Mouse (Mus musculus): ENCODE results near the gene Ankrd10. TPM values are rescaled to one million over a fixed set of nuclear protein-coding genes. Genes with fewer than 3 reads are reported as not detected.

Ankrd10 gene
- total and polyA plus RNA-seq, 2 experiments from 2014 or later, result 66.2 to 127 TPM

DNA sequence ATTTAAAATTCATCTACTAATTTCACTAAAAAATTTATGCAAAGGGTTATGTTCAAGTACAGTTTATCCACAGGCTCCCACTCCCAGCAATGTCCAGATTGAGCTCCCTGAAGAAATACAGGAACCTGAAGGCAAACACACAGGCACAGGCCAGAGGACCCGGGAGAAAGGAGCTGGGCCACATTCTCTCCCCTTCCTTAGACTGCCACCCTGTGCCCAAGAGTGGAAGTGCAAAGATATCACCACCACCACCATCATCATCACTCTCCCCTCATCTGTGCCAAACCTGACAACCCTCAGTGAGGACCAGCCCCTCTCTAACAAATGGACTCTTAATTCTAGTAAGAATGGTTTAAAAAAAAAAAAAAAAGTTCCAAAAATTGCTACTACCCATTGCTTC is 19.3 kb downstream of the Ankrd10 start:
- no peaks in the 10 kb centered on the region for H3K4me1 ChIP-seq (ENCODE audit: insufficient read depth, low read length)
- DNase-seq (ENCODE audit: low spot score) (peak; percentile 59), ATAC-seq (peak; percentile 69)
- H3K9ac ChIP-seq (replicated peaks; ENCODE audit: low read length), result no peak overlapping the region
- H3K36me3 ChIP-seq (ENCODE audit: insufficient read depth, low read length), result peaks cover 42% of the 10 kb centered on the region
- H3K4me2 ChIP-seq (ENCODE audit: low read depth, low read length), result no peak overlapping the region
- H3K27ac ChIP-seq, result no peak overlapping the region
- H3K4me3 ChIP-seq (ENCODE audit: low read length), result no peak overlapping the region
- peak; percentile 86 for TF ChIP-seq CTCF (IDR thresholded peaks at IDR 0.05; ENCODE audit: low read depth)
- WGBS, result 4% methylated on average over 1 of the region's 1 CpGs
- H3K9me3 ChIP-seq (ENCODE audit: low read length), result no peaks in the 10 kb centered on the region
- no peaks in the 10 kb centered on the region for H3K27me3 ChIP-seq (ENCODE audit: insufficient read depth, low read length)

DNA sequence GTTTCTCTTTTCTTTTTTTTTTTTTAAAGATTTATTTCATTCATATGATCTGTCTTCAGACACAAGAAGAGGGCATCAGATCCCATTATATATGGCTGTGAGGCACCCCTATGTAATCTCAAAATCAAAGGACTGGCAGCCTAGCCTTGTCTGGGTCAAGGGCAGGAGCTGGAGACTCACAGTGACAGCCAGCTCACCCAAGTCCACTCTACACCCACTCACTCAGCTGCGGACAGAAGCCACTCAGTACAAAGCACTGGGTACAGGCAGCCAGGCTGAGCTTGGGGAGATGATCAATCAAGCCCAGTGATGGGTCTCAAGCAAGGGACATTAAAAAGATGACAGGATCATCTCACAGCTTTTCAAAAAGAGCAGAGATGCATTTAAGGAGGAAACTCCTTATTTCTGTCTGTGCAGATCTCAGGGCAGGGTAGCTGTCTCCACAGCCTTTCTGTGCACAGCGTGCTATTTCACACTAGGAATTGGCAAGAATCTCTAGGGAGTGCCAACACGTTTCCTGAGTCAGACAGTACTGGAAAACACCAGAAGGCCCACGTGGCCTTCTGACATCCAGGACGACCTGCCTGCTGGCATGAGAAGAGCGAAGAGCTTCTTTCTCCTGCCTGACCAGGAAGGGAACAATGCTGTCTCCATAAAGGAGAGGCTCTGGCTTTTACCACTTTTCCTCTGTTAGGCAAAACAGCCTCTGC is 21.3 kb downstream of the Ankrd10 start:
- H3K27me3 ChIP-seq (ENCODE audit: insufficient read depth, low read length), result no peaks in the 10 kb centered on the region
- H3K36me3 ChIP-seq (ENCODE audit: insufficient read depth, low read length), result peaks cover 39% of the 10 kb centered on the region
- H3K9ac ChIP-seq (replicated peaks; ENCODE audit: low read length), result no peak overlapping the region
- H3K4me3 ChIP-seq (ENCODE audit: low read length), result no peak overlapping the region
- no peaks in the 10 kb centered on the region for H3K9me3 ChIP-seq (ENCODE audit: low read length)
- DNase-seq (ENCODE audit: low spot score) (no peak), ATAC-seq (no peak)
- no peak overlapping the region for H3K4me2 ChIP-seq (ENCODE audit: low read depth, low read length)
- 65% methylated on average over 6 of the region's 6 CpGs for whole genome bisulfite sequencing
- no peak for TF ChIP-seq CTCF (IDR thresholded peaks at IDR 0.05; ENCODE audit: low read depth)
- no peaks in the 10 kb centered on the region for H3K4me1 ChIP-seq (ENCODE audit: insufficient read depth, low read length)
- H3K27ac ChIP-seq, result no peak overlapping the region

DNA sequence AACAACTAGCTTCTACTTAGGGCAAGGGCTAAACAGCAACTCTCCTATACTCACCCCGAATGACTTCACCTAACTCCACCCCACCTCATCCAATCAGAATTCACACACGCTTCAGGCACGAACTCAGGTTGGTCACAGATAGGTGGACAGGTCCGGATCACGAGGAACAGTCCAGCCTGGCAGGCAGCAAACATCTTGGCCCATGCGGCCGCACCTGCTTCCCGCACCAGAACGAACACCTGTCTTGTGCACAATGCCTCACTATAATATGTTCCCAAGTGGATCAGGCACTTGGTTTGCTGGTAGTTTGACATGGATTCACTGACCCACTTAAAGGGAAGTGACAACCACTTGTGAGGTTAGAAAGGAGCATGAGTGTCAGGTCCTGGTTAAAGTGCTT is 26.7 kb downstream of the Ankrd10 start:
- Histone ChIP-seq H3K27ac (no peak overlapping the region), H3K4me3 (ENCODE audit: low read length) (no peak overlapping the region), H3K4me1 (ENCODE audit: insufficient read depth, low read length) (no peaks in the 10 kb centered on the region), H3K27me3 (ENCODE audit: insufficient read depth, low read length) (no peaks in the 10 kb centered on the region), H3K36me3 (ENCODE audit: insufficient read depth, low read length) (peaks cover 23% of the 10 kb centered on the region), H3K4me2 (ENCODE audit: low read depth, low read length) (no peak overlapping the region), H3K9me3 (ENCODE audit: low read length) (no peaks in the 10 kb centered on the region), H3K9ac (replicated peaks; ENCODE audit: low read length) (no peak overlapping the region)
- 96% methylated on average over 9 of the region's 9 CpGs for WGBS
- DNase-seq (ENCODE audit: low spot score) (no peak), ATAC-seq (no peak)
- TF ChIP-seq CTCF (IDR thresholded peaks at IDR 0.05; ENCODE audit: low read depth), result no peak

DNA sequence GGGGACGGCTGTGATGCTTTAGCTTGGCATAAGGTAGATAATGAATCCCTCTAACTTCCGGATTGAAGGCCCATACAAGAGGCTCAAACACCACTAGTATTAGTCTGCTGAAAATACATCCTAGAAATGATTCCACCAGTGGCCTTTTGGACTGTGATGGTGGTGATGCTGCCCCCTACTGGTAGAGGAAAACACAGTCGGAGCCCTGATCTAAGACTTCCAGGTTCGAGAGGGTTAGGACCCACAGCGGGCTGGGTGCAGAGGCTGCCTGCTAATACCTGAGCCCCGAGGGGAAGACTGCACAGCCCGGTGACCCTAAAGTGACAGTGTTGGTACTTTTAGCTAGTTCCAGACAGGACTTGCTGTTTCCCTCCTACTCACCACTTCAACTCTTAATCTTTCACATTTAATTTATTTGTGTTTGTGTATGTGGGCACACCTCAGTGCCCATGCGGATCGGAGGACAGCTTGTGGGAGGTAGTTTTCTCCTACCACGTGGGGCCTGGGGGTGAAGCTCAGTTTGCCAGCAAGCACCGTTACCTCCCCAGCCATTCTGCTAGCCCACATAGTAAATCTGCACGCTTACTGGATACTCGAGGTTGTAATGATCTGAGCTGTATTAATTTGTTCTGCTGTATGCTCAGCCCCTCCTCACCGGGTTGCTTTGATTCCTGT is 33.4 kb downstream of the Ankrd10 start:
- ATAC-seq (no peak), DNase-seq (ENCODE audit: low spot score) (peak; percentile 81)
- H3K9me3 ChIP-seq (ENCODE audit: low read length), result no peaks in the 10 kb centered on the region
- no peaks in the 10 kb centered on the region for H3K27me3 ChIP-seq (ENCODE audit: insufficient read depth, low read length)
- no peaks in the 10 kb centered on the region for H3K36me3 ChIP-seq (ENCODE audit: insufficient read depth, low read length)
- TF ChIP-seq CTCF (IDR thresholded peaks at IDR 0.05; ENCODE audit: low read depth), result peak; percentile 87
- no peak overlapping the region for H3K4me2 ChIP-seq (ENCODE audit: low read depth, low read length)
- H3K9ac ChIP-seq (replicated peaks; ENCODE audit: low read length), result no peak overlapping the region
- no peak overlapping the region for H3K27ac ChIP-seq
- WGBS, result 47% methylated on average over 14 of the region's 14 CpGs
- no peaks in the 10 kb centered on the region for H3K4me1 ChIP-seq (ENCODE audit: insufficient read depth, low read length)
- no peak overlapping the region for H3K4me3 ChIP-seq (ENCODE audit: low read length)

DNA sequence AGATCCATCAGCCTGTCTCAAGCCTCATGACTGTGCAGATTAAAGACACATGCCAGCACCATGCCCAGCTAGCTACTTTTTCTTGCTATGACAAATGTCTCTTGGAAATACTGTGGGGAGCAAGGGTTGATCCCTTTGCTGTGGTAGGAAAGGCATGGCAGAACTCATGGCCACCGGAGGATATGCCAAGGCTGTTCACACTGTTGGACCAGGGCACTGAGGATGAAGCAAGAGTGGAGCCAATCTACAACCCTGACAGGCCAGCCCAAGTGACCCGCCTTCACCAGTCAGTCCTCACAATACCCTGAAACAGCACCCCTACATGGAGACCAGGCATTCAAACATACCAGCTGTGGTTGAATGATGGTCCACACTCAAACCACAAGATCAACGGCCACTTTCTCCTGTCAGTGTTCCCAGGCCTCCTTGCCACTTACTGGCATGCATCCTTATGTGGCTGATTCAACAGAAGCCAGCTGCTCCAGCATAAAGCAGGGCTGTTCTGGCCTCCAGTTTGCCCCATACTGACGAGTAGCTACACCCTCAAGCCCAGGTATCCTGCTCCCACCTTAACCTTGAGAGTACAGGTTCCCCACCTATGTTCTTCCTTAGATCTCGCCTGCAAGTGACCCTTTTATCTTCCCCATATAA is 35.1 kb downstream of the Ankrd10 start:
- ATAC-seq (no peak), DNase-seq (ENCODE audit: low spot score) (no peak)
- Histone ChIP-seq H3K27me3 (ENCODE audit: insufficient read depth, low read length) (no peaks in the 10 kb centered on the region), H3K4me3 (ENCODE audit: low read length) (no peak overlapping the region), H3K4me2 (ENCODE audit: low read depth, low read length) (no peak overlapping the region), H3K27ac (no peak overlapping the region), H3K36me3 (ENCODE audit: insufficient read depth, low read length) (no peaks in the 10 kb centered on the region), H3K9me3 (ENCODE audit: low read length) (no peaks in the 10 kb centered on the region), H3K4me1 (ENCODE audit: insufficient read depth, low read length) (no peaks in the 10 kb centered on the region), H3K9ac (replicated peaks; ENCODE audit: low read length) (no peak overlapping the region)
- WGBS, result 86% methylated on average over 5 of the region's 5 CpGs
- TF ChIP-seq CTCF (IDR thresholded peaks at IDR 0.05; ENCODE audit: low read depth), result no peak

DNA sequence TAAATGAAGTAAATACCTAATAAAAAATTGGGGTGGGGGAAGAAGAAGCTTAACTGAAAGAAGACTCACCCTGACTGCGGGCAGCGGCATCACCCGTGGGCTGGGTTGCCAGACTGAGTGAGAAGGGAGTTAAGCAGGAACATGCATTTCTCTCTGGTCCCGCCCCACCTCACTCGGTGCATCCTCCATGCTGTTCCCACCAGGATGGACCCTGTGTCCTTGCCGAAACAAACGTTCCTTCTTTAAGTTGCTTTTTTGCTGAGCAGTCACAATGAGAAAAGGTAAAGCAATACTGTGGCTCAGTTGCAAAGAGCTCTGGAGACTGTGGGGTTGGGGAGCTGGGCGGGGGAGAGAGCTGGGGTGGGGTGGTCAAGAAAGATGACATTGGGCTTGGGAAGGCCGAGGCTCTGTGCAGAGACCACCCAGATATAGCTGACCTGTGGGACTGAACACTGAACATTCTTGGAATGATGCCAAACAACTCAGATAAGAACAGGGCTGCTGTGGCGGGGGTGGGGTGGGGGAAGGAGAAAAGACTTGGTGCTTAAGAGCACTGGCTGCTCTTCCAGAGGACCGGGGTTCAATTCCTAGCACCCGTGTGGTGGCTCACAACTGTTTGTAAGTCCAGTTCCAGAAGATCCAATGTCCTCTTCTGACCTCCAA is 42.2 kb downstream of the Ankrd10 start:
- Histone ChIP-seq H3K27me3 (ENCODE audit: insufficient read depth, low read length) (no peaks in the 10 kb centered on the region), H3K27ac (no peak overlapping the region), H3K36me3 (ENCODE audit: insufficient read depth, low read length) (no peaks in the 10 kb centered on the region), H3K9ac (replicated peaks; ENCODE audit: low read length) (no peak overlapping the region), H3K4me2 (ENCODE audit: low read depth, low read length) (no peak overlapping the region), H3K9me3 (ENCODE audit: low read length) (no peaks in the 10 kb centered on the region), H3K4me3 (ENCODE audit: low read length) (no peak overlapping the region), H3K4me1 (ENCODE audit: insufficient read depth, low read length) (no peaks in the 10 kb centered on the region)
- DNase-seq (ENCODE audit: low spot score), result no peak
- no peak for ATAC-seq
- WGBS, result 76% methylated on average over 12 of the region's 12 CpGs
- no peak for TF ChIP-seq CTCF (IDR thresholded peaks at IDR 0.05; ENCODE audit: low read depth)
